Mouse (Mus musculus) embryonic facial prominence, embryonic 10.5 days (tissue): ENCODE measurements around the gene Elmod3. TPM values are rescaled to one million over a fixed set of nuclear protein-coding genes. Genes with fewer than 3 reads are reported as not detected.

Source experiments
- DNase-seq: peaks from one replicate; pipeline ENCODE4 v3.0.0-alpha.2; 2017; ENCODE audit warnings: low spot score
- H3K27ac ChIP-seq: fragments of 300-500 bp; sonication (generic); replicated peaks from 2 replicates; pipeline ENCODE4 v1.5.1; 2016; ENCODE audit warnings: mild to moderate bottlenecking
- H3K27me3 ChIP-seq: fragments of 300-500 bp; sonication (generic); replicated peaks from 2 replicates; pipeline ENCODE4 v1.6.1; 2016; ENCODE audit warnings: low read depth, mild to moderate bottlenecking; ENCODE audit not compliant: poor library complexity, severe bottlenecking
- H3K36me3 ChIP-seq: fragments of 300-500 bp; sonication (generic); replicated peaks from 2 replicates; pipeline ENCODE4 v1.6.1; 2016; ENCODE audit warnings: mild to moderate bottlenecking, moderate library complexity
- H3K4me1 ChIP-seq: fragments of 300-500 bp; sonication (generic); 2 replicates; pipeline ENCODE4 v1.6.1; 2016
- H3K4me3 ChIP-seq: fragments of 300-500 bp; sonication (generic); 2 replicates; pipeline ENCODE4 v1.5.1; 2016; ENCODE audit warnings: mild to moderate bottlenecking, moderate library complexity
- H3K9me3 ChIP-seq: fragments of 300-500 bp; sonication (generic); 2 replicates; pipeline ENCODE4 v1.6.1; 2016; ENCODE audit warnings: mild to moderate bottlenecking
- WGBS: fragments of 180-500 bp; shearing (Covaris S2); methylation state at CpG from one replicate; pipeline ENCODE4 v1.1.7; 2016; 5-methylcytosine and 5-hydroxymethylcytosine counted together
- polyA plus RNA-seq: library from polyadenylated mRNA; unstranded; fragments of >200 nt; fragmentation: Nextera tagmentation; extraction: Ambion mirVana; gene quantifications from 2 replicates; pipeline ENCODE4 v1.2.1, GENCODE M21; 2016

The Elmod3 gene
- polyA plus RNA-seq, 1 experiment from 2014 or later, result 14.8 TPM

GRCm38 (mm10) chr6:72553079-72553412 lies 45.2 kb downstream of the Elmod3 start:
- 17% methylated on average over 8 of the region's 8 CpGs for WGBS
- Histone ChIP-seq H3K4me3 (peak overlapping the region; percentile 58), H3K27me3 (no peaks in the 10 kb centered on the region), H3K4me1 (peaks cover 50% of the 10 kb centered on the region), H3K36me3 (no peaks in the 10 kb centered on the region), H3K27ac (peak overlapping the region; percentile 92), H3K9me3 (no peaks in the 10 kb centered on the region)
- no peak for DNase-seq

GRCm38 (mm10) chr6:72552171-72553078 lies 45.8 kb downstream of the Elmod3 start:
- Histone ChIP-seq H3K27me3 (no peaks in the 10 kb centered on the region), H3K4me3 (peak overlapping the region; percentile 58), H3K27ac (peak overlapping the region; percentile 92), H3K4me1 (peaks cover 50% of the 10 kb centered on the region), H3K36me3 (no peaks in the 10 kb centered on the region), H3K9me3 (no peaks in the 10 kb centered on the region)
- WGBS, result 12% methylated on average over 27 of the region's 27 CpGs
- peak; percentile 81 for DNase-seq

- Histone ChIP-seq H3K36me3 (no peaks in the 10 kb centered on the region), H3K27me3 (no peaks in the 10 kb centered on the region), H3K4me1 (peaks cover 50% of the 10 kb centered on the region), H3K9me3 (no peaks in the 10 kb centered on the region), H3K27ac (peak overlapping the region; percentile 92), H3K4me3 (no peak overlapping the region)
- no peak for DNase-seq
- 85% methylated on average over 10 of the region's 10 CpGs for WGBS
These were observed 47.6 kb downstream of the Elmod3 start for GRCm38 (mm10) chr6:72550503-72551100.

GRCm38 (mm10) chr6:72550025-72550424 lies 48.2 kb downstream of the Elmod3 start:
- no peaks in the 10 kb centered on the region for H3K27me3 ChIP-seq
- H3K36me3 ChIP-seq, result no peaks in the 10 kb centered on the region
- 51% methylated on average over 6 of the region's 6 CpGs for WGBS
- no peaks in the 10 kb centered on the region for H3K9me3 ChIP-seq
- DNase-seq, result no peak
- H3K4me3 ChIP-seq, result no peak overlapping the region
- peak overlapping the region; percentile 62 for H3K27ac ChIP-seq
- peaks cover 53% of the 10 kb centered on the region for H3K4me1 ChIP-seq

GRCm38 (mm10) chr6:72549041-72549580 lies 49.1 kb downstream of the Elmod3 start:
- DNase-seq, result no peak
- 62% methylated on average over 9 of the region's 9 CpGs for WGBS
- H3K4me1 ChIP-seq, result peaks cover 61% of the 10 kb centered on the region

GRCm38 (mm10) chr6:72547862-72548261 lies 50.4 kb downstream of the Elmod3 start:
- Histone ChIP-seq H3K27ac (no peak overlapping the region), H3K27me3 (0 out of 2 replicates have a peak, but pooled peaks cover 8% of the 10 kb centered on the region), H3K9me3 (no peaks in the 10 kb centered on the region), H3K4me1 (peaks cover 53% of the 10 kb centered on the region), H3K4me3 (no peak overlapping the region), H3K36me3 (no peaks in the 10 kb centered on the region)
- DNase-seq, result no peak
- WGBS, result 92% methylated on average over 3 of the region's 3 CpGs

More at GRCm38 (mm10) chr6:72549041-72549580, 49.1 kb downstream of the Elmod3 start:
- H3K9me3 ChIP-seq, result no peaks in the 10 kb centered on the region
- peak overlapping the region; percentile 62 for H3K27ac ChIP-seq
- 0 out of 2 replicates have a peak, but pooled peaks cover 3% of the 10 kb centered on the region for H3K27me3 ChIP-seq
- H3K36me3 ChIP-seq, result no peaks in the 10 kb centered on the region
- no peak overlapping the region for H3K4me3 ChIP-seq

- Histone ChIP-seq H3K36me3 (no peaks in the 10 kb centered on the region), H3K4me3 (no peak overlapping the region), H3K9me3 (no peaks in the 10 kb centered on the region), H3K4me1 (peaks cover 45% of the 10 kb centered on the region), H3K27me3 (0 out of 2 replicates have a peak, but pooled peaks cover 8% of the 10 kb centered on the region), H3K27ac (no peak overlapping the region)
- 84% methylated on average over 2 of the region's 2 CpGs for WGBS
- DNase-seq, result no peak
These were observed 51.1 kb downstream of the Elmod3 start for GRCm38 (mm10) chr6:72547121-72547520.

GRCm38 (mm10) chr6:72545377-72545776 lies 52.8 kb downstream of the Elmod3 start:
- H3K36me3 ChIP-seq, result no peaks in the 10 kb centered on the region
- H3K27ac ChIP-seq, result no peak overlapping the region
- H3K9me3 ChIP-seq, result no peaks in the 10 kb centered on the region
- WGBS, result 49% methylated on average over 7 of the region's 7 CpGs
- H3K4me1 ChIP-seq, result peaks cover 32% of the 10 kb centered on the region
- DNase-seq, result no peak
- 0 out of 2 replicates have a peak, but pooled peaks cover 8% of the 10 kb centered on the region for H3K27me3 ChIP-seq
- no peak overlapping the region for H3K4me3 ChIP-seq

- 14% methylated on average over 23 of the region's 23 CpGs for WGBS
- H3K9me3 ChIP-seq, result no peaks in the 10 kb centered on the region
- peak within 1 kb of the TSS; percentile 39 for H3K4me3 ChIP-seq
These were observed 53.8 kb downstream of the Elmod3 start, which contains the start of gene Capg for GRCm38 (mm10) chr6:72544283-72544987. Gene Capg, plus strand, starts transcription at chr6:72544391.

GRCm38 (mm10) chr6:72543265-72543850 lies 54.9 kb downstream of the Elmod3 start:
- Histone ChIP-seq H3K36me3 (no peaks in the 10 kb centered on the region), H3K27me3 (0 out of 2 replicates have a peak, but pooled peaks cover 8% of the 10 kb centered on the region), H3K4me1 (peaks cover 22% of the 10 kb centered on the region), H3K27ac (no peak overlapping the region), H3K9me3 (no peaks in the 10 kb centered on the region), H3K4me3 (no peak overlapping the region)
- DNase-seq, result no peak
- 76% methylated on average over 12 of the region's 12 CpGs for WGBS

More at GRCm38 (mm10) chr6:72544283-72544987, 53.8 kb downstream of the Elmod3 start, which contains the start of gene Capg:
- Histone ChIP-seq H3K27ac (peak within 1 kb of the TSS; percentile 60), H3K36me3 (no peaks in the 10 kb centered on the region), H3K27me3 (0 out of 2 replicates have a peak, but pooled peaks cover 8% of the 10 kb centered on the region), H3K4me1 (peaks cover 22% of the 10 kb centered on the region)
- peak; percentile 40 for DNase-seq

GRCm38 (mm10) chr6:72538562-72539031 lies 59.6 kb downstream of the Elmod3 start:
- Histone ChIP-seq H3K27me3 (no peaks in the 10 kb centered on the region), H3K9me3 (no peaks in the 10 kb centered on the region), H3K27ac (peak overlapping the region; percentile 78), H3K4me3 (peak overlapping the region; percentile 65), H3K36me3 (no peaks in the 10 kb centered on the region), H3K4me1 (peaks cover 37% of the 10 kb centered on the region)
- WGBS, result 3% methylated on average over 16 of the region's 16 CpGs
- DNase-seq, result peak; percentile 77
